Mouse (Mus musculus): Measurements from ENCODE around the gene H2afx.

Gene H2afx

GRCm38 (mm10) chr9:44379862-44380261, 45.4 kb downstream of the H2afx start:
- DNase-seq (ENCODE audit: low spot score), result no peak

GRCm38 (mm10) chr9:44384596-44384995, 50.1 kb downstream of the H2afx start:
- no peak for DNase-seq (ENCODE audit: low spot score)

All from c-Kit-positive CD71-positive TER-119-positive erythroid progenitor cells, embryonic 14.5 days (primary cell).